Mouse (Mus musculus) layer of hippocampus, adult 2 months (tissue): ENCODE measurements at regions not wholly inside any gene's neighbourhood (a gene's known extent, or its start where the extent isn't known, plus 50 kb on each side); places are given as distances from the start of the nearest gene placed in this dataset.

Source experiments
- DNase-seq, 2 experiments: peaks; one replicate each; pipeline ENCODE4 v3.0.0; 2022; ENCODE audit warnings: low spot score in 2 of 2
- H3K27ac ChIP-seq: fragments of 200-600 bp; 2 replicates; pipeline ENCODE4 v1.8.1; 2022
- H3K4me3 ChIP-seq: fragments of 200-600 bp; 2 replicates; pipeline ENCODE4 v1.8.1; 2022; ENCODE audit warnings: mild to moderate bottlenecking
- CTCF ChIP-seq: fragments of 200-600 bp; conservative IDR thresholded peaks from 2 replicates; pipeline ENCODE4 v1.8.1; 2022; ENCODE audit warnings: antibody characterized with exemption, mild to moderate bottlenecking, moderate library complexity

DNA sequence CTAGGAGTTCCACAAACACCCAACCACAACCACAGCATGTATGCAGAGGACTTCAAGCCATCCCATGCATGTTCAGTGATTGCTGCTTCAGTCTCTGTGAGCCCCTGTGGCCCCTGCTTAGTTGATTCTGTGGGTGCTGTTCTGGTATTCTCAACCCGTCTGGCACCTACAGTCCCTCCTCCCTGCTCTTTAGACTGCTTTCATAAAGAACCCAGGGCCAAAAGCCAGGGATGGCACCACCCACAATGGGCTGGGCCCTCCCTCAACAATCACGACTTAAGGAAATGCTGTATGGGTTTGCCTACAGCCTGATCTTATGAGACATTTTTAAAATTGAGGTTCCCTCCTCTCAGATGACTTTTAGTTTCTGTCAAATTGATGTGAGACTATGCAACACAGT lies 58.9 kb upstream of the Bcl9 start:
- no peak for TF ChIP-seq CTCF
- no peak for DNase-seq
- no peak overlapping the region; the same call in 1 of the 2 replicates for H3K27ac ChIP-seq
- H3K4me3 ChIP-seq: no peak overlapping the region

- TF ChIP-seq CTCF: no peak
- Histone ChIP-seq H3K27ac (peak overlapping the region; percentile 57; the same call in 1 of the 2 replicates), H3K4me3 (no peak overlapping the region)
- DNase-seq: peak in 1 of 2 experiments; percentile 12
Observed at GRCm38 (mm10) chr3:97355466-97355865, 57.7 kb upstream of the Bcl9 start.

- no peak overlapping the region for H3K27ac ChIP-seq
- no peak for TF ChIP-seq CTCF
- no peak for DNase-seq
- no peak overlapping the region for H3K4me3 ChIP-seq
Observed at GRCm38 (mm10) chr3:97353803-97354202, 56.1 kb upstream of the Bcl9 start.

DNA sequence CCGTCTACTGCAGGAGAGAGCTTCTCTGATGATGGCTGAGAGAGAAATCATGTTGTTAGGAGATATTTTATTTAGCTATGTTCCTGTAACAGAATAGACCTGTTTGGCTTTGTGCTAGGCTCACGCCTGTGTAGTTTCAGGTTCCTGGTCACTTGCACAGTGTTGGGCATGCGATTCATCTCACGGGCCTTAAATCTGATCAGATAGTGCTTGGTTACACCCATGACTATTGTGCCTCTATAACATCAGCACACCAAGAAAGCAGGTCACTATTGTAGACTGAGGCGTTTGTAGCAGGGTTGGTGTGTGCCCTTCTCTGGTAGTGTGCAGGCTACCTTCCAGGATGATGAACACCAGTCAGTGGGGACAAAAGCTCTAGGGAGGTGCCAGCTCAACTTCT lies 54.3 kb upstream of the Bcl9 start:
- TF ChIP-seq CTCF: no peak
- H3K4me3 ChIP-seq: no peak overlapping the region
- DNase-seq: no peak
- H3K27ac ChIP-seq: no peak overlapping the region

- TF ChIP-seq CTCF: no peak
- Histone ChIP-seq H3K27ac (peak overlapping the region; percentile 18; the same call in 1 of the 2 replicates), H3K4me3 (no peak overlapping the region)
- no peak for DNase-seq
Observed at GRCm38 (mm10) chr3:97349395-97349794, 51.7 kb upstream of the Bcl9 start.
